Mouse (Mus musculus) cerebellum, adult 2 months (tissue): Measurements from ENCODE around the gene Vwa8.

ENCODE experiments used
- CTCF ChIP-seq: fragments of 200-500 bp; IDR thresholded peaks from 2 replicates; pipeline ENCODE4 v1.5.1; 2011; ENCODE audit warnings: low read depth, mild to moderate bottlenecking, control low read depth, low read length, moderate library complexity, borderline replicate concordance; ENCODE audit not compliant: insufficient read depth
- POLR2A ChIP-seq: fragments of 200-500 bp; IDR thresholded peaks from 2 replicates; pipeline ENCODE4 v1.6.1; 2011; ENCODE audit warnings: low read length, control low read depth, borderline replicate concordance; ENCODE audit not compliant: insufficient read depth

DNA sequence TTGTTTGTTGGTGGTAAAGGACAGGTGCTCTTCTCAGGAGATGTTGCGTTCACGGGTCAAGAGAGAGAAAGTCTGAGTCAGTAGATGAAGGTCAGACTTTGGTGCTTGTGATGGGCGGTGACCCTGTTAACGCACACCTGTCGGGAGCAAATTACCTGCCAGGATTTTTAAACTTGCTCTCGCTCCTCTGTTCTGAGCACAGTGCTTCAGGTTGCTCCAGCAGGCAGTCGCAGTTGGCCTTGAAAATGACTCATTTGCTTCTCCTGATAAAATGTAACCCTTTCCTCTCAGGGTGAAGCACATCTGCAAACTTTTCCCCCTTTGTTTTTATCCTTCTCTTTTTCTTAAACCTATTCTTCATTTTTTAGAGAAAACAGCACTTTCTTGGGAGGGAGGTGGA, 234.7 kb downstream of the Vwa8 start:
- TF ChIP-seq CTCF (no peak), POLR2A (no peak)
